Mouse (Mus musculus): Measurements from ENCODE around the gene Lmbrd1. TPM values are rescaled to one million over a fixed set of nuclear protein-coding genes. Genes with fewer than 3 reads are reported as not detected.
A peak's percentile ranks its signal among the peaks of the same experiment; 100 is the strongest.
"Not testable (repeated sequence)": the region's sequence is repeated elsewhere in the genome, so short reads cannot be mapped to it uniquely, and the experiment has no call there.

The Lmbrd1 gene
- polyA plus RNA-seq (2016; fragmentation: Nextera tagmentation; extraction: Ambion mirVana) = 28.5 and 28.9 TPM in 2 replicates

DNA sequence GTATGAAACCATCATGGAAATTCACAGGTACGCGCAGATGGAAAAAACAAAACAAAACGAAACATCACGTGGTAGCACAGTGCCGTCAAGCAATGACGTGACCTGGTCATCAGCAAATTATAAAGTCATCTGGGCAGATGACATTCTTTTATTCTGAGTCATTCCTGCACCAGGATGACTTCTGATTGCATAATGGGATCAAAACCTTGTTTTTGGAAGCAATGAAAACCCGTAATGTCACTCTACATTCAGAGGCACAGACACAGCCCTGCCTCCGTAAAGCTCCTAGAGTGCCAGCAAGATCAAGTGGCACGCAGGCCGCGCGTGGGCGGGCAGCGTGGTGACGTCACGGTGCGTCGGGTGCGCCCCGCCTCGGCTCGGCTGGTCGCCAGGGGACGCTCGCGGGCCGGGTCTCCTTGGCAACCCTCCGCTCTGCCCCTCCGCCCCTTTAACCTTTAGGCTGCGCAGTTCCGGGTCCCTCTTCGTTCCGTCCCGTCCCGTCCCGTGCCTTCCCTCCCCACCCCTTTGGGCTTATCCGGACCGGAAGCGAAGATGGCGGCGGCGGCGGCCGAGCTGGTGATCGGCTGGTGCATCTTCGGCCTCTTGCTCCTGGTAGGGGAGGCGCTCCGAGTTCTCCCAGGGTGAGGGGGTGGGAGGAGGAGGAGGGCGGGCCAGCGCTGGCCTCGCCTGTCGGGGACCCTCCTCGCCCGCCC, at the start of gene Lmbrd1:
Lmbrd1 (plus strand) TSS at position 426 of the 713 bp plus-strand sequence.
- Histone ChIP-seq H3K9me3 (no peaks in the 10 kb centered on the region), H3K4me2 (peak within 1 kb of the TSS; percentile 64), H3K4me1 (peaks cover 10% of the 10 kb centered on the region), H3K4me3 (replicated peaks) (peak within 1 kb of the TSS; percentile 77), H3K27ac (peak within 1 kb of the TSS; percentile 64), H3K9ac (peak within 1 kb of the TSS; percentile 69), H3K36me3 (replicated peaks) (no peaks in the 10 kb centered on the region), H3K27me3 (no peaks in the 10 kb centered on the region)
- ATAC-seq (ENCODE audit: low FRiP score) = peak; percentile 97
- 3% methylated on average over 47 of the region's 54 CpGs for WGBS

DNA sequence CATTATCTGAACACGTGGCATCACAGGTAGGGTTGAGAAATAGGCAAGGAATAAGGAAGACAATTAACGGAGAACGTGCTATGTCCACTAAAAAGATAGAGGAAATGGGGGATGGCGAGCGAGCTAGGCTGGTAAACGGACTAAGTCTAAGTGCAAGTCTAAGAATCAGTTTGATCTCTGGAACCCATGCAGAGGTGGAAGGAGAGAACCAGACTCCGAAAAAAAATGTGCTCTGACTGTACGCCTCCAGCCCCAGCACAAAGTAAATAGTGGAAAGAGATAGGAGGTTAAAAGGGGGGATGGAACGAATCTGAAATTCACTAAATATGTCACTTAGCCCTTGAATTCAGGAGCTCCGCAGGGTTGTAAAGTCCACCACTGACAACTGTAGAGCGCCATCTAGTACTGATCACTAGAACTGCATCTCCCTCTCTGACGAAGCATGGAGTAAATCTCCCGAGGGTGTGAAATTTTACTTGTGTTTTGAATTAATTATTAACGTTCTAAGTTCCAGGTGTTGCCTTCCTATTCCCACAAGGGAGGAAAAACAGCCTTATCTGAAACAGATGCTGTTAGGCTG, 44.8 kb upstream of the Lmbrd1 start:
- no peak overlapping the region for H3K27ac ChIP-seq
- H3K9me3 ChIP-seq = no peaks in the 10 kb centered on the region
- no peak overlapping the region for H3K9ac ChIP-seq
- no peaks in the 10 kb centered on the region for H3K27me3 ChIP-seq
- H3K36me3 ChIP-seq (replicated peaks) = no peaks in the 10 kb centered on the region
- no peak overlapping the region for H3K4me2 ChIP-seq
- H3K4me1 ChIP-seq = no peaks in the 10 kb centered on the region
- WGBS = 42% methylated on average over 14 of the region's 14 CpGs
- no peak for ATAC-seq (ENCODE audit: low FRiP score)
- H3K4me3 ChIP-seq (replicated peaks) = no peak overlapping the region

DNA sequence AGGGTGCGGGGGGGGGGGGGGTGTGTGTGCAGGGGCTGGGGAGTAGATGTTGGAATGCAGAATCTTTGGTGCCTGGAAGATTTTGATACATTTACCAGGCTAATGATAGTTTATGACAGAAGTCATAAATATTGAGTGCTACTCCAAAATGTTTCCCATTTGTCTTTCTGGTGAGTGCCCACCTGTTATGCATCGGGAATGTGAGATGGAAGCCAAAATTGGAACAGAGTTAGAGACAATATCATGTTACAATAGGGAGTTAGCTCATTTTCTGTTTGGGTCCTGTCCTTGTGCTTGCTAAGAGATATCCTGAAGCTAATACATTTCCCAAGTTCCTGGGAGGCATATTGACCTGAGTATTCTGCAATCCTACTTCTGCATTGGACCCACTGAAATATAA, 28.3 kb upstream of the Lmbrd1 start:
- ATAC-seq (ENCODE audit: low FRiP score) = no peak
- no peaks in the 10 kb centered on the region for H3K4me1 ChIP-seq

GRCm38 (mm10) chr1:24659914-24660313, 18.5 kb upstream of the Lmbrd1 start:
- Histone ChIP-seq H3K9me3 (no peaks in the 10 kb centered on the region), H3K4me1 (no peaks in the 10 kb centered on the region), H3K4me2 (no peak overlapping the region), H3K27ac (no peak overlapping the region), H3K27me3 (no peaks in the 10 kb centered on the region), H3K36me3 (replicated peaks) (no peaks in the 10 kb centered on the region), H3K9ac (no peak overlapping the region), H3K4me3 (replicated peaks) (no peak overlapping the region)
- 72% methylated on average over 1 of the region's 1 CpGs for WGBS
- ATAC-seq (ENCODE audit: low FRiP score) = no peak

More for the DNA sequence above, 28.3 kb upstream of the Lmbrd1 start:
- no peak overlapping the region for H3K27ac ChIP-seq
- no peak overlapping the region for H3K4me2 ChIP-seq
- H3K27me3 ChIP-seq = no peaks in the 10 kb centered on the region
- no peak overlapping the region for H3K9ac ChIP-seq
- H3K9me3 ChIP-seq = no peaks in the 10 kb centered on the region
- WGBS = 61% methylated on average over 2 of the region's 2 CpGs
- H3K36me3 ChIP-seq (replicated peaks) = no peaks in the 10 kb centered on the region
- H3K4me3 ChIP-seq (replicated peaks) = no peak overlapping the region

DNA sequence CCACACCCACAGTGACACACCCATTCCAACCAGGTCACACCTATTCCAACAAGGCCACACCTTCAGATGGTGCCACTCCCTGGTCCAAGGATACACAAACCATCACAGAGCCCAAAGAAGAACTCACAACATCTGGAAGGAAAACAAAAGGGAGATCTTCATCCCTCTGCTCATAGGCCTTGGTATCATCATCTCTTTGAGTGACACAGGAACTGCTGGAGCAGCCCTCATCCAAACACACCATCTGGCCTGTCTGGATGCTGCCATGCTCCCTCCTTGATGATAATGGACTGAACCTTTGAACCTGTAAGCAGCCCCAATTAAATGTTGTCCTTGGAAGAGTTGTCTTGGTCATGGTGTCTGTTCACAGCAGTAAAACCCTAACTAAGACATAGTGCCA, 17.8 kb upstream of the Lmbrd1 start:
- ATAC-seq (ENCODE audit: low FRiP score); H3K4me3 ChIP-seq (replicated peaks); H3K27me3 ChIP-seq; H3K9me3 ChIP-seq; H3K36me3 ChIP-seq (replicated peaks); H3K4me2 ChIP-seq; H3K27ac ChIP-seq; H3K9ac ChIP-seq; H3K4me1 ChIP-seq: not testable (repeated sequence)

DNA sequence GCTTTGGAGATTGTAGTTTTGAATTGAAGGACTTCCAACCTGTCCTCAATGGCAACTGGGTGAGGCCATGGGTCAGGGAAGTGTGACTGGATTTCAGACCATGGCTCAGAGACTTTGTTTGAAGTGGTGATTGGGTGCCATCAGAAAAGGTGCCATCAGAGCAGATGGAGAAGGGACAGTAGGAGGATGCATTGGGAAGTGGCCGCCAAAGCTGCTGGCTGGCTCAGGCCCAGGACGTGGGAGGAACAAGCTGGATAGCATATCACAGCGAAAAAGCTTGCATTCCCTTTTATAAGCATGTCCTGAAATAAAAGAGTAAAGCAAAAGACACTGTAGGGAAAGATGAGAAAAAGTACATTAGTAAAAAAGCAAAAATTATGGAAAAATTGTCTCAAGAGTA, 16.9 kb upstream of the Lmbrd1 start:
- no peak for ATAC-seq (ENCODE audit: low FRiP score)
- WGBS = 87% methylated on average over 3 of the region's 3 CpGs
- H3K27ac ChIP-seq = no peak overlapping the region

GRCm38 (mm10) chr1:24664158-24664557, 14.3 kb upstream of the Lmbrd1 start:
- H3K36me3 ChIP-seq (replicated peaks) = no peaks in the 10 kb centered on the region
- no peaks in the 10 kb centered on the region for H3K9me3 ChIP-seq
- H3K4me1 ChIP-seq = no peaks in the 10 kb centered on the region
- no peak overlapping the region for H3K27ac ChIP-seq
- H3K9ac ChIP-seq = no peak overlapping the region
- H3K4me3 ChIP-seq (replicated peaks) = no peak overlapping the region
- no peak overlapping the region for H3K4me2 ChIP-seq
- no peak for ATAC-seq (ENCODE audit: low FRiP score)
- H3K27me3 ChIP-seq = no peaks in the 10 kb centered on the region

More for the DNA sequence above, 16.9 kb upstream of the Lmbrd1 start:
- H3K4me2 ChIP-seq = no peak overlapping the region
- H3K4me1 ChIP-seq = no peaks in the 10 kb centered on the region
- H3K9ac ChIP-seq = no peak overlapping the region
- no peaks in the 10 kb centered on the region for H3K9me3 ChIP-seq
- no peaks in the 10 kb centered on the region for H3K27me3 ChIP-seq
- no peak overlapping the region for H3K4me3 ChIP-seq (replicated peaks)
- no peaks in the 10 kb centered on the region for H3K36me3 ChIP-seq (replicated peaks)

- H3K27me3 ChIP-seq = no peaks in the 10 kb centered on the region
- no peaks in the 10 kb centered on the region for H3K36me3 ChIP-seq (replicated peaks)
- H3K9me3 ChIP-seq = no peaks in the 10 kb centered on the region
- no peak overlapping the region for H3K27ac ChIP-seq
- ATAC-seq (ENCODE audit: low FRiP score) = no peak
- H3K4me3 ChIP-seq (replicated peaks) = no peak overlapping the region
- WGBS = 86% methylated on average over 3 of the region's 3 CpGs
- H3K9ac ChIP-seq = no peak overlapping the region
- H3K4me1 ChIP-seq = no peaks in the 10 kb centered on the region
- H3K4me2 ChIP-seq = no peak overlapping the region
Measured at GRCm38 (mm10) chr1:24673231-24673630, 5.2 kb upstream of the Lmbrd1 start.

- peak; percentile 3; the same call in 1 of the 2 replicates for ATAC-seq (ENCODE audit: low FRiP score)
- H3K4me1 ChIP-seq = peaks cover 10% of the 10 kb centered on the region
Measured at GRCm38 (mm10) chr1:24677706-24678105, 724 bp upstream of the Lmbrd1 start.

GRCm38 (mm10) chr1:24679071-24679470, 641 bp downstream of the Lmbrd1 start:
- ATAC-seq (ENCODE audit: low FRiP score) = no peak; the same call in 1 of the 2 replicates
- Histone ChIP-seq H3K4me1 (peaks cover 10% of the 10 kb centered on the region), H3K36me3 (replicated peaks) (no peaks in the 10 kb centered on the region), H3K27me3 (no peaks in the 10 kb centered on the region), H3K9ac (peak overlapping the region; percentile 69), H3K4me2 (peak overlapping the region; percentile 64), H3K9me3 (no peaks in the 10 kb centered on the region), H3K27ac (peak overlapping the region; percentile 64), H3K4me3 (replicated peaks) (peak overlapping the region; percentile 77)
- WGBS = 2% methylated on average over 13 of the region's 13 CpGs

More at GRCm38 (mm10) chr1:24677706-24678105, 724 bp upstream of the Lmbrd1 start:
- no peaks in the 10 kb centered on the region for H3K36me3 ChIP-seq (replicated peaks)
- H3K27ac ChIP-seq = no peak overlapping the region
- peak overlapping the region; percentile 77 for H3K4me3 ChIP-seq (replicated peaks)
- no peak overlapping the region for H3K9ac ChIP-seq
- 90% methylated on average over 9 of the region's 9 CpGs for WGBS
- peak overlapping the region; percentile 64 for H3K4me2 ChIP-seq
- no peaks in the 10 kb centered on the region for H3K27me3 ChIP-seq
- H3K9me3 ChIP-seq = no peaks in the 10 kb centered on the region

- WGBS = 94% methylated on average over 3 of the region's 3 CpGs
Measured at GRCm38 (mm10) chr1:24680991-24681390, 2.6 kb downstream of the Lmbrd1 start.

DNA sequence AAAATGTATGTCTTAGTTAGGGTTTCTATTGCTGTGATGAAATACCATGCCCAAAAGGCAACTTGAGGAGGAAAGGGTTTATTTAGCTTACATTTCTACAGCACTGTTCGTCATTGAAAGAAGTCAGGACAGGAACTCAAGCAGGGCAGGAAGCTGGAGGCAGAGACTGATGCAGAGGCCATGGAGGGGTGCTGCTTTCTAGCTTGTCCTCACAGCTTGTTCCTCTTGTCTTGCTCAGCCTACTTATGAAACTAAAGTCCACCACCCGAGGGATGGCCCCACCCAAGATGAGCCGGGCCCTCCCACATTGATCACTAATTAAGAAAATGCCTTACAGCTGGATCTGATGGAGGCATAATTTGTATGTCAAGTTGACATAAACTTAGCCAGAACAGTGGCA, 3.5 kb downstream of the Lmbrd1 start:
- peaks cover 10% of the 10 kb centered on the region for H3K4me1 ChIP-seq
- no peaks in the 10 kb centered on the region for H3K27me3 ChIP-seq
- H3K9me3 ChIP-seq = no peaks in the 10 kb centered on the region
- ATAC-seq (ENCODE audit: low FRiP score) = no peak
- H3K27ac ChIP-seq = no peak overlapping the region
- 76% methylated on average over 3 of the region's 3 CpGs for WGBS
- no peak overlapping the region for H3K9ac ChIP-seq
- peaks cover 6% of the 10 kb centered on the region; the same call in 1 of the 2 replicates for H3K36me3 ChIP-seq (replicated peaks)
- no peak overlapping the region for H3K4me2 ChIP-seq
- no peak overlapping the region for H3K4me3 ChIP-seq (replicated peaks)

More at GRCm38 (mm10) chr1:24680991-24681390, 2.6 kb downstream of the Lmbrd1 start:
- Histone ChIP-seq H3K27me3 (no peaks in the 10 kb centered on the region), H3K4me1 (peaks cover 10% of the 10 kb centered on the region), H3K9ac (no peak overlapping the region), H3K9me3 (no peaks in the 10 kb centered on the region), H3K4me2 (no peak overlapping the region), H3K27ac (no peak overlapping the region), H3K4me3 (replicated peaks) (no peak overlapping the region), H3K36me3 (replicated peaks) (peaks cover 6% of the 10 kb centered on the region; the same call in 1 of the 2 replicates)
- no peak for ATAC-seq (ENCODE audit: low FRiP score)

GRCm38 (mm10) chr1:24683947-24684346, 5.5 kb downstream of the Lmbrd1 start:
- no peak overlapping the region for H3K9ac ChIP-seq
- H3K4me1 ChIP-seq = peaks cover 10% of the 10 kb centered on the region
- no peaks in the 10 kb centered on the region for H3K9me3 ChIP-seq
- ATAC-seq (ENCODE audit: low FRiP score) = peak; percentile 99
- no peak overlapping the region for H3K4me3 ChIP-seq (replicated peaks)
- WGBS = 84% methylated on average over 1 of the region's 1 CpGs
- no peak overlapping the region for H3K27ac ChIP-seq
- peaks cover 8% of the 10 kb centered on the region; the same call in 1 of the 2 replicates for H3K36me3 ChIP-seq (replicated peaks)
- no peaks in the 10 kb centered on the region for H3K27me3 ChIP-seq
- no peak overlapping the region for H3K4me2 ChIP-seq

Data from forebrain, embryonic 12.5 days (tissue).